Mouse (Mus musculus) myocyte (in vitro differentiated cells): ENCODE data around the gene Lyrm7. TPM values are rescaled to one million over a fixed set of nuclear protein-coding genes. Genes with fewer than 3 reads are reported as not detected.
A peak's percentile ranks its signal among the peaks of the same experiment; 100 is the strongest.

Source experiments
- H3K27me3 ChIP-seq: one replicate; pipeline ENCODE4 v1.6.1; 2011; ENCODE audit not compliant: control insufficient read depth, insufficient read depth, insufficient read length
- H3K36me3 ChIP-seq: one replicate; pipeline ENCODE4 v1.6.1; 2011; ENCODE audit not compliant: control insufficient read depth, insufficient read depth
- H3K4me2 ChIP-seq: one replicate; pipeline ENCODE4 v1.6.1; 2011; ENCODE audit warnings: low read depth, control low read depth
- H3K4me3 ChIP-seq: one replicate; pipeline ENCODE4 v1.5.1; 2011; ENCODE audit warnings: mild to moderate bottlenecking, control low read depth, moderate library complexity
- H3K79me2 ChIP-seq: one replicate; pipeline ENCODE4 v1.6.1; 2011; ENCODE audit not compliant: control insufficient read depth, insufficient read depth
- H3ac ChIP-seq: one replicate; pipeline ENCODE4 v1.6.1; 2011; ENCODE audit not compliant: control insufficient read depth, insufficient read length
- CEBPB ChIP-seq: IDR thresholded peaks from 2 replicates; pipeline ENCODE4 v1.6.1; 2011; ENCODE audit warnings: mild to moderate bottlenecking, moderate library complexity; ENCODE audit not compliant: poor library complexity, insufficient read depth, severe bottlenecking
- E2F4 ChIP-seq: IDR thresholded peaks from one replicate; pipeline ENCODE4 v1.6.1; 2011; ENCODE audit warnings: mild to moderate bottlenecking, control low read depth, moderate library complexity; ENCODE audit not compliant: insufficient read depth
- MAX ChIP-seq: IDR thresholded peaks from one replicate; pipeline ENCODE4 v1.6.1; 2011; ENCODE audit warnings: low read depth, mild to moderate bottlenecking, control low read depth
- MYOD1 ChIP-seq, 3 experiments: IDR thresholded peaks; one replicate each; pipeline ENCODE4 v1.6.1; 2011; ENCODE audit warnings: control low read depth in 2 of 3, low read depth in 2 of 3, mild to moderate bottlenecking in 2 of 3, moderate library complexity in 1 of 3; ENCODE audit not compliant: insufficient read length in 2 of 3, control insufficient read depth in 1 of 3
- MYOG ChIP-seq, 3 experiments: IDR thresholded peaks; one replicate each; pipeline ENCODE4 v1.6.1; 2011; ENCODE audit warnings: control low read depth in 2 of 3, low read depth in 2 of 3, mild to moderate bottlenecking in 2 of 3; ENCODE audit not compliant: insufficient read length in 2 of 3, control insufficient read depth in 1 of 3, insufficient read depth in 1 of 3
- POLR2A ChIP-seq: IDR thresholded peaks from one replicate; pipeline ENCODE4 v1.6.1; 2011; ENCODE audit warnings: low read depth, mild to moderate bottlenecking, control low read depth, moderate library complexity; ENCODE audit not compliant: insufficient read length
- POLR2AphosphoS2 ChIP-seq: IDR thresholded peaks from one replicate; pipeline ENCODE4 v1.6.1; 2011; ENCODE audit warnings: low read depth, control low read depth; ENCODE audit not compliant: insufficient read length
- REST ChIP-seq: IDR thresholded peaks from one replicate; pipeline ENCODE4 v1.6.1; 2011; ENCODE audit warnings: mild to moderate bottlenecking, control low read depth, moderate library complexity; ENCODE audit not compliant: insufficient read depth, insufficient read length
- SRF ChIP-seq: IDR thresholded peaks from one replicate; pipeline ENCODE4 v1.6.1; 2011; ENCODE audit warnings: low read depth; ENCODE audit not compliant: control insufficient read depth, insufficient read length
- TCF12 ChIP-seq: IDR thresholded peaks from one replicate; pipeline ENCODE4 v1.6.1; 2011; ENCODE audit warnings: mild to moderate bottlenecking, control low read depth; ENCODE audit not compliant: poor library complexity, insufficient read depth, severe bottlenecking
- TCF3 ChIP-seq: IDR thresholded peaks from one replicate; pipeline ENCODE4 v1.6.1; 2011; ENCODE audit warnings: low read depth, control low read depth; ENCODE audit not compliant: insufficient read length
- USF1 ChIP-seq: IDR thresholded peaks from one replicate; pipeline ENCODE4 v1.6.1; 2011; ENCODE audit warnings: low read depth, mild to moderate bottlenecking, control low read depth, moderate library complexity
- polyA plus RNA-seq: library from polyadenylated mRNA; unstranded; fragments of >200 nt; fragmentation: generic; extraction: Trizol; gene quantifications from one replicate; pipeline ENCODE4 v1.2.1, GENCODE M21; 2012; ENCODE audit warnings: missing spikeins

Lyrm7 gene
- polyA plus RNA-seq, 1 experiment: 2.2 TPM

DNA sequence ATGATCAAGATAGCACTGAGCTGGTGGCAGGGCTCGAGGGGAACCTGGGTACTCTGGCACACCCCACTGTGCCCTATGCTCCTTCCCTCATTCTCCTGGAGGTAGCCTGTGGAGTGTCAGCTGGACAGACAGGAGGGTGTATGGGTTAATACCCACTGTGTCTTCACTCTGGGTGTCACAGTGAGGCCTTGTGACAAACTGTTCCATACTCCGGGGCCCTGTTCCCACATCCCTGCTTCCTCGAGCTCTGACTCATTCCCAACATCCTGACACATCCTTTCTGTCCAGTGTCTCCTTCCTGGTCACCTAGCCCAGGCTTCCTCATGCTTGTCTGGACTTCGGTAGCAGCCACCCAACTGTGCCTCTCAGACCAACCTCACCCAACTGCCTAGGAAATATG lies 45.8 kb upstream of the Lyrm7 start:
- Histone ChIP-seq H3K4me2 (no peak overlapping the region), H3K79me2 (no peaks in the 10 kb centered on the region), H3K36me3 (no peaks in the 10 kb centered on the region), H3ac (no peak overlapping the region), H3K4me3 (no peak overlapping the region), H3K27me3 (no peaks in the 10 kb centered on the region)
- TF ChIP-seq TCF12: no peak
- TF ChIP-seq MYOD1 (IDR thresholded peaks at IDR 0.05; ENCODE audit: control insufficient read depth in 1 of 3, insufficient read length in 2 of 3, low read depth in 2 of 3): no peak
- no peak for TF ChIP-seq SRF
- TF ChIP-seq USF1: no peak
- TF ChIP-seq REST: no peak
- TF ChIP-seq POLR2AphosphoS2: no peak
- TF ChIP-seq MAX: no peak
- no peak for TF ChIP-seq POLR2A
- TF ChIP-seq TCF3: no peak
- no peak for TF ChIP-seq E2F4
- TF ChIP-seq CEBPB: no peak
- no peak for TF ChIP-seq MYOG (IDR thresholded peaks at IDR 0.05; ENCODE audit: control insufficient read depth in 1 of 3, insufficient read depth in 1 of 3, insufficient read length in 2 of 3, low read depth in 2 of 3)

- Histone ChIP-seq H3K4me2 (no peak overlapping the region), H3K4me3 (no peak overlapping the region), H3ac (no peak overlapping the region), H3K27me3 (no peaks in the 10 kb centered on the region), H3K79me2 (no peaks in the 10 kb centered on the region), H3K36me3 (no peaks in the 10 kb centered on the region)
- no peak for TF ChIP-seq TCF3
- no peak for TF ChIP-seq E2F4
- TF ChIP-seq MYOD1 (IDR thresholded peaks at IDR 0.05; ENCODE audit: control insufficient read depth in 1 of 3, insufficient read length in 2 of 3, low read depth in 2 of 3): peak in 2 of 3 experiments; percentile 39 to 71
- TF ChIP-seq REST: no peak
- no peak for TF ChIP-seq POLR2A
- peak in 1 of 3 experiments; percentile 82 for TF ChIP-seq MYOG (IDR thresholded peaks at IDR 0.05; ENCODE audit: control insufficient read depth in 1 of 3, insufficient read depth in 1 of 3, insufficient read length in 2 of 3, low read depth in 2 of 3)
- TF ChIP-seq POLR2AphosphoS2: no peak
- no peak for TF ChIP-seq USF1
- no peak for TF ChIP-seq SRF
- no peak for TF ChIP-seq TCF12
- no peak for TF ChIP-seq MAX
- TF ChIP-seq CEBPB: no peak
Observed at GRCm38 (mm10) chr11:54905931-54906330, 45.2 kb upstream of the Lyrm7 start.

- Histone ChIP-seq H3K36me3 (no peaks in the 10 kb centered on the region), H3K4me3 (no peak overlapping the region), H3K4me2 (no peak overlapping the region), H3K27me3 (no peaks in the 10 kb centered on the region), H3ac (no peak overlapping the region), H3K79me2 (no peaks in the 10 kb centered on the region)
- TF ChIP-seq CEBPB (no peak), E2F4 (no peak), MYOG (IDR thresholded peaks at IDR 0.05; ENCODE audit: control insufficient read depth in 1 of 3, insufficient read depth in 1 of 3, insufficient read length in 2 of 3, low read depth in 2 of 3) (no peak), MYOD1 (IDR thresholded peaks at IDR 0.05; ENCODE audit: control insufficient read depth in 1 of 3, insufficient read length in 2 of 3, low read depth in 2 of 3) (no peak), POLR2A (no peak), TCF12 (no peak), MAX (no peak), SRF (no peak), TCF3 (no peak), USF1 (no peak), REST (no peak), POLR2AphosphoS2 (no peak)
Observed at GRCm38 (mm10) chr11:54905086-54905485, 44.4 kb upstream of the Lyrm7 start.

- Histone ChIP-seq H3K4me2 (no peak overlapping the region), H3K36me3 (no peaks in the 10 kb centered on the region), H3K79me2 (no peaks in the 10 kb centered on the region), H3K4me3 (no peak overlapping the region), H3ac (no peak overlapping the region), H3K27me3 (no peaks in the 10 kb centered on the region)
- TF ChIP-seq MYOD1 (IDR thresholded peaks at IDR 0.05; ENCODE audit: control insufficient read depth in 1 of 3, insufficient read length in 2 of 3, low read depth in 2 of 3): peak in 1 of 3 experiments; percentile 22
- TF ChIP-seq E2F4: no peak
Observed at GRCm38 (mm10) chr11:54903940-54904706, 43.4 kb upstream of the Lyrm7 start.
